Mouse (Mus musculus): ENCODE data around the gene Nfx1. TPM values are rescaled to one million over a fixed set of nuclear protein-coding genes. Genes with fewer than 3 reads are reported as not detected.

Gene Nfx1
- total RNA-seq, 2 experiments from 2014 or later: 69.2 to 76.6 TPM

- no peak overlapping the region for H3K4me3 ChIP-seq
- no peak overlapping the region for H3K27ac ChIP-seq
- no peak for DNase-seq (ENCODE audit: extremely low spot score in 1 of 2, low spot score in 2 of 2)
- intact Hi-C loops (cut with DNase I): no loop called here
- TF ChIP-seq CTCF (IDR thresholded peaks at IDR 0.05): no peak
Observed at GRCm38 (mm10) chr4:41073008-41073817, 102.5 kb downstream of the Nfx1 start.

- DNase-seq (ENCODE audit: extremely low spot score in 1 of 2, low spot score in 2 of 2): no peak
- no peak for TF ChIP-seq CTCF (IDR thresholded peaks at IDR 0.05)
- H3K4me3 ChIP-seq: no peak overlapping the region
- intact Hi-C loops (cut with DNase I): no loop called here
- H3K27ac ChIP-seq: no peak overlapping the region
Observed at GRCm38 (mm10) chr4:41074461-41074860, 103.8 kb downstream of the Nfx1 start.

Small RNA genes within 50 kb of the gene (microRNA-seq; reads per million reads assigned to microRNA genes)
- gene Mir3094: 1.2 to 2.6 reads per million in 2 experiments

Other genes starting within 250 kb of the Nfx1 start
- 100 to 1,000 TPM; 282 to 289 TPM for gene Dnaja1, start 248.8 kb upstream of the Nfx1 start, total RNA-seq (2021)
- gene Smu1, start 213.0 kb upstream of the Nfx1 start, total RNA-seq (2021): 10 to 100 TPM; 47.3 to 53.0 TPM
- gene B4galt1, start 116.9 kb upstream of the Nfx1 start, total RNA-seq (2021): 1 to 10 TPM; 5.0 to 8.2 TPM
- gene Spink4, start 50.9 kb upstream of the Nfx1 start, total RNA-seq (2021): not detected
- gene Bag1, start 22.6 kb upstream of the Nfx1 start, total RNA-seq (2021): 100 to 1,000 TPM; 164 to 181 TPM
- 10 to 100 TPM; 79.0 to 79.7 TPM for gene Chmp5, start 22.5 kb upstream of the Nfx1 start, total RNA-seq (2021)
- gene Aqp7, start 77.2 kb downstream of the Nfx1 start, total RNA-seq (2021): not detected
- not detected for gene Aqp3, start 127.3 kb downstream of the Nfx1 start, total RNA-seq (2021)
- gene Nol6, start 153.5 kb downstream of the Nfx1 start, total RNA-seq (2021): 10 to 100 TPM; 91.4 to 97.4 TPM
- gene Ube2r2, start 164.8 kb downstream of the Nfx1 start, total RNA-seq (2021): 10 to 100 TPM; 78.8 to 80.9 TPM